Mouse (Mus musculus) stomach, postnatal 0 days (tissue): ENCODE data around the gene Psmb10. TPM values are rescaled to one million over a fixed set of nuclear protein-coding genes. Genes with fewer than 3 reads are reported as not detected.
"Not testable (repeated sequence)": the region's sequence is repeated elsewhere in the genome, so short reads cannot be mapped to it uniquely, and the experiment has no call there.

Experiments
- ATAC-seq: fragments of 200-750 bp; cut with Nextera tagmentation; 2 replicates; pipeline ENCODE4 v1.8.0; 2017; ENCODE audit not compliant: low FRiP score, low TSS enrichment
- DNase-seq: peaks from one replicate; pipeline ENCODE4 v3.0.0-alpha.2; 2016; ENCODE audit warnings: low spot score
- H3K27ac ChIP-seq: fragments of 300-500 bp; sonication (generic); replicated peaks from 2 replicates; pipeline ENCODE4 v1.5.1; 2014; ENCODE audit warnings: mild to moderate bottlenecking, control low read depth
- H3K27me3 ChIP-seq: fragments of 300-500 bp; sonication (generic); 2 replicates; pipeline ENCODE4 v1.6.1; 2014; ENCODE audit warnings: low read length; ENCODE audit not compliant: control insufficient read depth, insufficient read depth
- H3K36me3 ChIP-seq: fragments of 300-500 bp; sonication (generic); 2 replicates; pipeline ENCODE4 v1.6.1; 2014; ENCODE audit warnings: low read length, mixed read lengths; ENCODE audit not compliant: control insufficient read depth, insufficient read depth
- H3K4me1 ChIP-seq: fragments of 300-500 bp; sonication (generic); replicated peaks from 2 replicates; pipeline ENCODE4 v1.6.1; 2014; ENCODE audit warnings: antibody characterized with exemption; ENCODE audit not compliant: control insufficient read depth, insufficient read depth
- H3K4me2 ChIP-seq: fragments of 300-500 bp; sonication (generic); replicated peaks from 2 replicates; pipeline ENCODE4 v1.6.1; 2014; ENCODE audit warnings: low read depth, mild to moderate bottlenecking, control low read depth, moderate library complexity
- H3K4me3 ChIP-seq: fragments of 300-500 bp; sonication (generic); 2 replicates; pipeline ENCODE4 v1.5.1; 2014; ENCODE audit warnings: low read depth, low read length, control low read depth
- H3K9ac ChIP-seq: fragments of 300-500 bp; sonication (generic); 2 replicates; pipeline ENCODE4 v1.6.1; 2014; ENCODE audit warnings: mild to moderate bottlenecking, low read length, control low read depth, mixed read lengths
- H3K9me3 ChIP-seq: fragments of 300-500 bp; sonication (generic); 2 replicates; pipeline ENCODE4 v1.6.1; 2016; ENCODE audit warnings: low read length; ENCODE audit not compliant: control insufficient read depth
- CTCF ChIP-seq: IDR thresholded peaks from 2 replicates; pipeline ENCODE4 v1.5.1; 2016; ENCODE audit warnings: antibody characterized with exemption, low read depth, mild to moderate bottlenecking, moderate library complexity
- EP300 ChIP-seq: optimal IDR thresholded peaks from 2 replicates; pipeline ENCODE3; 2016; ENCODE audit warnings: antibody characterized with exemption
- WGBS: fragments of 180-500 bp; shearing (Covaris S2); extraction: QIAGEN DNeasy Blood & Tissue Kit; methylation state at CpG from one replicate; pipeline ENCODE4 v1.1.7; 2014; 5-methylcytosine and 5-hydroxymethylcytosine counted together
- polyA plus RNA-seq: library from polyadenylated mRNA; unstranded; fragments of >200 nt; fragmentation: Nextera tagmentation; extraction: Ambion mirVana; gene quantifications from 2 replicates; pipeline ENCODE4 v1.2.1, GENCODE M21; 2015

Gene Psmb10
- 65.9 and 68.0 TPM in 2 replicates for polyA plus RNA-seq

GRCm38 (mm10) chr8:105938306-105938669, at the start of gene Psmb10:
TSS of gene Psmb10 (minus strand) at chr8:105938444.
- H3K4me2 ChIP-seq, result peak within 1 kb of the TSS; percentile 96
- peak within 1 kb of the TSS; percentile 74 for H3K9ac ChIP-seq
- H3K4me1 ChIP-seq, result peaks cover 3% of the 10 kb centered on the region; the same call in 1 of the 2 replicates
- peak within 1 kb of the TSS; percentile 79 for H3K4me3 ChIP-seq
- peak within 1 kb of the TSS; percentile 85 for H3K27ac ChIP-seq
- TF ChIP-seq EP300, result no peak
- peak; percentile 34; the same call in 1 of the 2 replicates for TF ChIP-seq CTCF
- H3K36me3 ChIP-seq, result no peaks in the 10 kb centered on the region; the same call in 1 of the 2 replicates
- no peak for ATAC-seq
- DNase-seq, result peak; percentile 48
- H3K27me3 ChIP-seq, result no peaks in the 10 kb centered on the region
- H3K9me3 ChIP-seq, result no peaks in the 10 kb centered on the region
- 8% methylated on average over 4 of the region's 4 CpGs for WGBS

- H3K36me3 ChIP-seq, H3K9me3 ChIP-seq, H3K4me2 ChIP-seq, H3K4me3 ChIP-seq, H3K27ac ChIP-seq, H3K4me1 ChIP-seq, H3K27me3 ChIP-seq, DNase-seq, ATAC-seq, H3K9ac ChIP-seq: not testable (repeated sequence)
- WGBS, result 81% methylated on average over 11 of the region's 11 CpGs
These were observed 45.2 kb upstream of the Psmb10 start for GRCm38 (mm10) chr8:105983406-105983805.

- no peaks in the 10 kb centered on the region for H3K27me3 ChIP-seq
- no peaks in the 10 kb centered on the region for H3K9me3 ChIP-seq
- TF ChIP-seq CTCF (peak; percentile 24; the same call in 1 of the 2 replicates), EP300 (no peak)
- H3K4me3 ChIP-seq, result no peak overlapping the region
- H3K4me2 ChIP-seq, result no peak overlapping the region
- no peaks in the 10 kb centered on the region for H3K4me1 ChIP-seq
- H3K9ac ChIP-seq, result no peak overlapping the region
- no peaks in the 10 kb centered on the region for H3K36me3 ChIP-seq
- no peak for ATAC-seq
- no peak for DNase-seq
- WGBS, result 86% methylated on average over 1 of the region's 1 CpGs
- no peak overlapping the region for H3K27ac ChIP-seq
These were observed 42.9 kb upstream of the Psmb10 start for GRCm38 (mm10) chr8:105981146-105981545.

GRCm38 (mm10) chr8:105979325-105979724, 41.1 kb upstream of the Psmb10 start, which contains the start of gene Dpep3:
TSS of gene Dpep3 (minus strand) at chr8:105979429.
- Histone ChIP-seq H3K9me3 (no peaks in the 10 kb centered on the region), H3K4me3 (no peak within 1 kb of the TSS), H3K4me1 (no peaks in the 10 kb centered on the region), H3K36me3 (no peaks in the 10 kb centered on the region), H3K9ac (no peak within 1 kb of the TSS), H3K27me3 (no peaks in the 10 kb centered on the region), H3K4me2 (no peak within 1 kb of the TSS), H3K27ac (no peak within 1 kb of the TSS)
- WGBS, result 90% methylated on average over 15 of the region's 15 CpGs
- no peak for ATAC-seq
- no peak for DNase-seq
- TF ChIP-seq EP300, result no peak
- 0 out of 2 replicates have a peak, but pooled peaks have one; percentile 15 for TF ChIP-seq CTCF

- Histone ChIP-seq H3K4me2 (no peak overlapping the region), H3K9me3 (no peaks in the 10 kb centered on the region), H3K4me1 (no peaks in the 10 kb centered on the region), H3K9ac (no peak overlapping the region), H3K27me3 (no peaks in the 10 kb centered on the region), H3K36me3 (no peaks in the 10 kb centered on the region), H3K27ac (no peak overlapping the region), H3K4me3 (no peak overlapping the region)
- WGBS, result 66% methylated on average over 7 of the region's 7 CpGs
- ATAC-seq, result no peak
- no peak for DNase-seq
- TF ChIP-seq CTCF (no peak), EP300 (no peak)
These were observed 37.1 kb upstream of the Psmb10 start for GRCm38 (mm10) chr8:105975363-105975762.

GRCm38 (mm10) chr8:105971019-105971720, 32.9 kb upstream of the Psmb10 start:
- TF ChIP-seq CTCF (no peak), EP300 (no peak)
- H3K4me3 ChIP-seq, result no peak overlapping the region
- no peak overlapping the region for H3K9ac ChIP-seq
- H3K36me3 ChIP-seq, result no peaks in the 10 kb centered on the region
- DNase-seq (no peak), ATAC-seq (no peak)
- no peak overlapping the region for H3K4me2 ChIP-seq
- 79% methylated on average over 8 of the region's 8 CpGs for WGBS
- no peaks in the 10 kb centered on the region for H3K4me1 ChIP-seq
- no peaks in the 10 kb centered on the region for H3K27me3 ChIP-seq
- H3K9me3 ChIP-seq, result no peaks in the 10 kb centered on the region
- no peak overlapping the region for H3K27ac ChIP-seq
